Mouse (Mus musculus) adrenal gland, postnatal 10 days (tissue): Measurements from ENCODE around the gene Arl3. TPM values are rescaled to one million over a fixed set of nuclear protein-coding genes. Genes with fewer than 3 reads are reported as not detected.
A peak's percentile ranks its signal among the peaks of the same experiment; 100 is the strongest.

ENCODE experiments used
- DNase-seq: peaks from one replicate; pipeline ENCODE4 v3.0.0; 2021; ENCODE audit warnings: mixed read lengths
- total RNA-seq, 2 experiments: library from RNA; stranded (reverse); gene quantifications; 2 replicates each; pipeline ENCODE4 v1.2.3; 2021

Gene Arl3
- total RNA-seq, 2 experiments from 2014 or later: 41.7 to 43.0 TPM

DNA sequence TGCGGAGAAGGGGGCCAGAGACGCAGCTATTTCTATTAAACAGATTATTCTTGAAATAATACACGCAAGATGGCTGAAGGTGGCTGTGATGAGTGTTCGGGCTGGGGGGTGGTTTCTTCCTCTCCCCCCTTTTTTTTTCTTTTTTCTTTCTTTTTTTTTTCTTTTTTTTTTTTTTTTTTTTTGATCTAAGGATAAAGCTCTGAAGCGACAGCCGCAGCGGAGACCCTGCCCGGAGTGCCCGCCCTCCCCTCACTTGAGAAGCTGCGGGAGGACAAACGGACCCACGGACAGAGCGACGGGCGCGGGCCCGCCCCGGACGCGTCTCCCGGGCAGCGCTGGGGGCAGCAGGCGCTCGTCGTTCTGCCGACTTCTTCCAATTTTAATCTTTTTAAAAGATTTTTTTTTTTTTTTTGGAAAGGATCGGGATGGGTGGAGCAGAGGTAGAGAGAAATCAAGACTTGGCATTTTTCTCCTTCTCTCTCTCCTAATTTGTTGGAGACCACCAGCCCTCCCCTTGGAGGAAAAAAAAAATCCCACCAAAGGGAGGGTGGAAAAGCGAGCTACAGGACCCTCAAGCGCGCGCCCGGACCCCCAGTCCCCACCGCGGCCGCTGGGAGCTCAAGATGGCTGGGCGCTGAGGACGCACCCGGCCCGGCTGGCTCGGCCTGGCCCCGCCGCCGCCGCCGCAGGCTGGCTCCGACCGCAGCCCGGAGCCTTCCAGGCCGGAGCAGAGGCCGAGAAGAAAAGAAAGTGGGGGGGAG is 72.2 kb downstream of the Arl3 start:
- DNase-seq: peak; percentile 72

DNA sequence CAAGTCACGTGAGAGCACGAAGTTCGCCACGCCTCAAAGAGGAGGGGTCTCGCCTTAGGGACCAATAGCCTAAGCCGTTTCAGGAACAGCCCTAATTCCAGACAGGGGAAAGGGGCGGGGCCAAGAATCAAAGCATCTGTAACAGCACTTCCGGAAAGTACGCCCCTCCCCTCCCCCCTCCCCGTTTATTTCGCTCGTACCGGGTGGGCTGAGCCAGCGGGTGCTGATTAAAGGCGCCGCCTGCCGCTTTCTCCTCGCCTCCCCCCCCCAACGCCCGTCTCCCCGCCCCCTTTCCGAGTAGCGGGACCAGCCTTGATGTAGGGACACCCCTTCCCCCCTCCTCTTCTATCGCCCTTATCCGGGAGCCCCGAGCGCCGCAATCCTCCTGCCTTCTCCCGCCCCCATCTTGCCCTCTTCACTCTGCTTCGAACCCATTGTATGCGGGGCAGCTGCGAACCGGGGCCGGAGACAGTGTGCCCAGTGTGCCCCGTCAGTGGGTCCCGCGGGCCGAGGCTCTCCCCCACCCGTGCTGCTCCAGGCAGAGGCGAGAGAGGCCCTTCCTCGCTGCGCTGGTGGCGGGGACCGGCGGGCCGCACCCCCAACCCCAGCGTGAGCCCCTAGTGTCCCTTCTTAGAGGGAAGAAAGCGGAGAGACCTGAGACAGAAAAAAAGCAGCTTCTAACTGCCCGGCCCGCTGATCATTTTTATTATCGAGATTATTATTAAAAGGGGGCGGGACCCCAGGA is 73.0 kb downstream of the Arl3 start:
- peak; percentile 95 for DNase-seq

DNA sequence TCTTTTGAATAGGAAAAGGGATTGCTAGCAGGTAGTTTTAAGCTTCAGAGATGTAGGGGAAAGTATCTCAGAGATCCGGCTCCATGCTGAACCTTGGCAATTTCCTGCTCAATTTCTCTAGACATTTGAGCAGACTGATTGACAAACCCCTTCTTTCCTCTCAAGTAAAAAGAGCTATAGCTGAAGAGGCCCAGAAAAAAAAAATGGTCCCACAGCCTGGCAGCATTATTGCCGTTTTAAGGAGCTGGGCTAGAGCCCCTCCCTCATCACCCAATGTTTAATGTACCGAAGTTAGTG is 73.5 kb downstream of the Arl3 start:
- DNase-seq: no peak

DNA sequence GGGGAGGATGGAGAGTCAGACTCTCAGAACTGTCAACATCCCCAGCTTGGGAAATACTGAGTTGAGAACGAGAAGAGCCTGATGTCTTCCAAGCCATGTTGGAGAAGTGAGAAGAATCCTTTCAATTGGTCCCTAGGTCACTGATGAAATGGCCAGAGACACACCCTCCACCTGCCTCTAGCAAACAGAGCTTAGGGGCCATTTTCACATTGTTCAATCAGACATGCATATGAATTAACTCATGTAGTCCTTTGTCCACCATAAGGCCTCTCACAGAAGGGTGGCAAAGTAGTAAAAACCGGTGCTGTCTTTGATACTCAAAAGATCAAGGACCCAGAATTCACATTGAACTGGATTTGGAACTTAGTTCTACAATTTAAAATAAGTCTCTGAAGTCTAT is 75.8 kb downstream of the Arl3 start:
- no peak for DNase-seq

DNA sequence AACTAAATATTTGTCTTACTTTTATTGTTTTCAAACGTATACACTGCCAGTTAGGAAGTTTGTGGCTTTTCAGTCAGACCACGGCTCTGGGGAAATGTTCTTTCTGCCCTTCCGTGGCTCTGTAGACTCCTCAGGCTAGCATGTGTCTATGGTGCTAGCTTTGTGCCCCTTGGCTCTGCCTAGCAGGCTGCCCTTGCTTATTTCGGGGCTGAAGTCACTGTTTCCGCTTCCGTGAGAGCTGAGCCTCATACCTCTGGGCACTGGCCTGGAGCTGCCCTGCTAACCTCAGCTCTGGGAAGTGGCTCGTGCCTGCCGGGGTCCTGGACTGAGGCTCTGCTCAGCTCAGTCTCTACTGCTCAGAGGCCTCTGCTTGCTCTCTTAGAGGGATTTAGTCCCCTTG is 77.9 kb downstream of the Arl3 start:
- DNase-seq: no peak

DNA sequence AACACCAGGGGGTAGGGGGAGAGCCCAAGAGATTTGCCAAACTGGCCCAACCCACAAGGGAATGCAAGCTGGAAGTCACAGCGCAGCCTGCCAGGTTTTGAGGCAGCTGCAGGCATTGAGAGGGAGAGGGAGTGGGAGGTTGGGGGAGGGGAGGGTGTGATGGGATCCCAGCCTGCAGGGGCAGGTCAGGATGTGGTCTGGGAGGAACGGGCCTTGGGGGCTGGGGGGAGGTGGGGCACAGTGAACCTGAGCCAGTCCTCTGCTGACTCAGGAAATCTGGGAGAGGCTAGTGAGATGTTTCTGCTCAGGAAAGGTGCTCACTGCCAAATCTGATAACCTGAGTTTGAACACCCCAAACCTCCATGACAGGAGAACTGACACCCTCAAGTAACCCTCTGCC is 82.4 kb downstream of the Arl3 start:
- DNase-seq: no peak

DNA sequence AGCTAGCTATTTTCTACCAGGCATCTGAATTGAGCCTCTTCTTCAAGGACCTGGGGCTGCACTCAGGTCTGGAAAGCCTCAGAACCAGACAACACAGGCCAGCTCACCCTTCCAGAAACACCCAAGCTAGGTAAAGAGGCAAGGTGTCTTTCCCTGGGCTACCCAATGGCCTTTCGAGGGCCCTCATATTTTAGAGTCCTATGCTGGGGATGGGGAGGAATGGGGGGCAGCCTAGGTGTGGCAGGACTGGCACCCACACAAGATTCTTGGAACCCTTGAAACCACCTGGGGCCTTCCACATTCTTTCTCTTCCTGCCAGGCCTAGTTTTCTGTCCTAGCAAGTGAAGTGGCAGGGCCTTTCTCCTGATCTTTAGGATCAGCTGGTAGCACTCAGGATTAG is 83.5 kb downstream of the Arl3 start:
- no peak for DNase-seq

DNA sequence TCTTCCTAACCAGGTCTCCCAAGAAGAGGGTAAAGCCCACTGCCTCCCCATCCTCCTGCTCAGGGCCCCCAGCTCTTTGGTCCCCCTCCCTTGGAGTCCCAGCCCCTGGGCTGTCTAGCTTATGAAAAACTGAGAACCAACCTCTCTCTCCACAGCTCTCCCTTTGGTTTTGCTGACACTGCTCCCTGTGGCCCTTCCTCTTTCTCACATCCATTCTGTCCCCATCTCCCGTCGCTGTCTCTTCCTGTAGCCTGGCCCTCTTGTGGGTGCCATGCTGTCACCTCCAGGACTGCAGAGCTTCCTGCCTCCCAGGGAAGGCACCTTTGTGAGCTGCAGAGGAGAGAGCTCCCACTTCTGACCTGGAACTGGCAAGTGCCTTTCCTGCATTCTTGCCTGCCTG is 86.3 kb downstream of the Arl3 start:
- DNase-seq: no peak

DNA sequence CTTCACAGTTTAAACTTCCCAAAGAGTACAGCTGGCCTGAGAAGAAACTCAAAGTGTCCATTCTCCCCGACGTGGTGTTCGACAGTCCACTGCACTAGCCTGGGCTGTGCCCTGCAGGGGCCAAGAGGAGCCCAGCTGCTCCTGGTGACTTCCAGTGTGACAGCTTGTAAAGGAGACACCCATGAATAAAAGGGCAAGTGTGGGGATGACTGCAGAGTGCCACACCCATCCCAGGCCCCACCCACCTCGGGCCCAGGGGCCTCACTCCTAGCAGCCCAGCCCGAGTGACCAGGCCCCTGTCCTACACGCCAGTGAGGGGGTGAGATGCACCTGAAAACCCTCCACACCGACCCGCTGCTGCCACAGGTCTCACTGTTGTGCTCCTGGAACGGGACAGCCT is 87.2 kb downstream of the Arl3 start:
- no peak for DNase-seq

DNA sequence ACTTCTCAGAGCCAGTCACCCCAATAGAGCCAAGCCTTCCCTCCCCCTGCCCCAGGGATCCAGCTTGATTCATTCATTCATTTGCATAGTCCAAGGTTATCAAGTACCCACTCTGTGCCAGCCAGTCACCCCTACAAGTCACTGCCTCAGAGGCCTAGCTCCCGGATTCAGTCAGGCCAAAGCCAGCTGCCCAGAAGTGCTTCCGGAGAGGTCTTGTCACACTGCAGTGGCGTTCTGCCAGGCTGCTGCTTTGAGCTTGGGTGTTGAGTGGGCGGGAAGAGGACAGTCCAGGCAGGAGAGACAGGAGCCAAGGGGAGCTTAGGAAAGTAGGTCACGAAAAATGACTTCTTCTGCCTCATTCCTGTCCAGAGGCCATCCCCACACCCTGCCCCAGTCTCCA is 88.5 kb downstream of the Arl3 start:
- DNase-seq: peak; percentile 90

DNA sequence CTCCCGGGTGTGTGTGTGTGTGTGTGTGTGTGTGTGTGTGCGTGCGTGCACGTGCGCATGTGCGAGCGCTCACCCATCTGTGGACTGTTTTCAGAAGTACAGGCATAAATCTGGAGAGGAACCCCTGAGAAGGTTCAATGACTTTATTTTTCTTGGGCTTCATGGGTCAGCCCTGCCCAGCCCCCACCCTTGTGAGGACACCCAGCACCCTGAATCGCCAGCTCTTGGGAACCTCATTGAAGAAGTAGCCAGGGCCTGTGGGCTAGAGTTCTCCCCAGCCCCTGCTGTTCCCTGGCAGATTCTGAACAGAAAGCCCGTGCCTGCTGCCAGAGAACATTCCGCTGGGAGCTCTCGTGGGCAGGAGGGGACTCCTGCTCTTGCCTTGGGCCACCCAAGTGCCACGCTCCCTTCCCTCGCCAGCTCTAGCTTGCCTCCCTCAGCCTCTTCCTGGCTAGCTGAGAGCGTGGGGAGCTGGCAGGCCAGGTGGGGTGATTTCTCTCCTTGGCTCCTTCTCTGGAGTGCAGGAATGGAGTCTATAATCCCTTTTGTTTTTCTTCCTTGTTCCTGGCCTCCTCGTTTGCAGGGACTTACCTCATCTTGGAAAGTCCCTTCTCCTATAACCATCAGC is 89.2 kb downstream of the Arl3 start:
- peak; percentile 63 for DNase-seq

DNA sequence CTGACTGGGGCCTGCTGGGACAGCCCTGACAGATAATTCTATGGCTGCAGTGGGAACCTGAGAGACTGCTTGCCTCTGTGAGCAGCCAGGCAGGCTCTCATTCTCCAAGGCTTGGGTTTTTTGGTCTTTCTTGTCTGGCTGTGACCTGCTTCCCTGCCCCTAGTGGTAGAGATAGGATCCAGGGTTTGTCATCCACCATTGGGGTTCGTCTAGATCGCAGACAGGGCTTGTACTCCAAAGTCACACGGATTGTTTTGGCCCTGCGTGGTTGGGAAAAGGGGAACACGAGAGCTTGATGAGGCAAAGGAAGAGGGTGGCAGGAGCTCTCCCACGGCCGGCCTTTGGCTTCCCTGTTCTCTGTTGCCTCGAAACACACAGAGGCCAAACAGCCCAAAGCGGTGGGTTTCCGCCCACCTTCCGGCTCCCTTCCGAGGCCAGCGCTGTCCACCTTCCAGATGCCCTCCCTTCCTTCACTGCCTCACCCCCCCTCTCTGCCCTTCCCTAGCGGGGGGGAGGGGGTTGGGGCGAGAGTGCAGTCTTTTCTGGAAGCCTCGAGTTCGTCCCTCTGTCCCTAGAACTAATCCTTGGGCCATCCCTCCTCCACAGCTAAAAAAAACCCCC is 90.0 kb downstream of the Arl3 start:
- no peak for DNase-seq

DNA sequence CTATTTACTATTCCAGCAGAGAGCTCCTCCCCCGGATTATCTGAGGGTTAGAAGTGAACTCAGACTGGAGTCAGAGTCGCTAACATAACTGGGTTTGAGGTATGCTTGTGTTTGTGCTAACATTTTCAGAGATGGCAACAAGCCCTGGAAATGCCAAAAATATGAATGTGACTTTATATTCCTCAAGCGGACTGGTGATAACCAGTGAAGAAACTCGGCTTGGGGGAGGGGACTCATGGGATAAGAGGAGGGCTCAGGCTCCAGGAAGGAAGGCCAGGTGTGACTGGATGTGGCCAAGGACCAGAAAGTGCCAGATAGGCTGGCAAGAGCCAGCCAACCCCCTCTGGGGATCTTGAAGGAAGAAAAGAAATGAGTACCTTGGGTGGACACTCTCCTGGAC is 91.2 kb downstream of the Arl3 start:
- DNase-seq: no peak

DNA sequence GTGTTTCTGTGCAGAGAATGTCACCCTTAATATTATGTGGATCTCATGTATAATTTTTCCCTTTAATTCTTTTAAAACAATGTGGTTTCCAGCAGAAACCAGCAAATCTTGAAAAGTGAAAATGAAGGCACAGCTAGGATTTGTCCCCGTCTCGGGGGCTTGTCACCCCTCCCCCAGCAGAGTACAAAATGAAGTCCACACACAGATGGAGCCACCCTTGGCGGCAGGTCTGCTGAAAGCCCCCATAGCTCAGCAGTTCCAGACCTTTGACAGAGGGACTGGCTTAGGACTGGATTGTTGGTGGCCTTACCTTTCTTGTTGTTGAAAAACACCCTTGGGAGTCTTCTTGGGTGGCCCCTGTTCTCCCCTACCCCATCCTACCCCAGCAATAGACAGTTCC is 91.6 kb downstream of the Arl3 start:
- no peak for DNase-seq

Other genes starting within 250 kb of the Arl3 start
- 10 to 100 TPM in 1 of 2 experiments, 1 to 10 TPM in 1; 8.2 to 11.9 TPM for gene Psd, start 246.0 kb downstream of the Arl3 start, total RNA-seq
- 10 to 100 TPM in 1 of 2 experiments, 1 to 10 TPM in 1; 8.9 to 10.5 TPM for gene Fbxl15, start 245.0 kb downstream of the Arl3 start, total RNA-seq
- gene Cuedc2, start 234.5 kb downstream of the Arl3 start, total RNA-seq: 10 to 100 TPM; 78.9 to 90.4 TPM
- 1 to 10 TPM; 4.6 to 7.4 TPM for gene Mfsd13a, start 232.1 kb downstream of the Arl3 start, total RNA-seq
- gene 2310034G01Rik, start 222.9 kb downstream of the Arl3 start, total RNA-seq: under 1 TPM; 0.33 to 0.58 TPM
- 100 to 1,000 TPM; 100 to 106 TPM for gene Actr1a, start 177.4 kb downstream of the Arl3 start, total RNA-seq
- gene Sufu, start 176.3 kb downstream of the Arl3 start, total RNA-seq: 10 to 100 TPM; 21.5 to 23.4 TPM
- 10 to 100 TPM; 37.9 to 41.6 TPM for gene Trim8, start 71.5 kb downstream of the Arl3 start, total RNA-seq
- gene Sfxn2, start 167 bp upstream of the Arl3 start, total RNA-seq: 10 to 100 TPM; 11.2 to 16.4 TPM
- gene Wbp1l, start 25.9 kb upstream of the Arl3 start, total RNA-seq: 100 to 1,000 TPM; 122 to 123 TPM
- gene Cyp17a1, start 100.0 kb upstream of the Arl3 start, total RNA-seq: 1 to 10 TPM; 1.3 to 9.6 TPM
- gene Borcs7, start 116.7 kb upstream of the Arl3 start, total RNA-seq: 10 to 100 TPM; 13.2 to 13.9 TPM
- 10 to 100 TPM; 55.2 to 62.9 TPM for gene As3mt, start 134.3 kb upstream of the Arl3 start, total RNA-seq
- 10 to 100 TPM; 13.2 to 23.4 TPM for gene Cnnm2, start 188.4 kb upstream of the Arl3 start, total RNA-seq